Mouse (Mus musculus): ENCODE results near the gene Sap30. TPM values are rescaled to one million over a fixed set of nuclear protein-coding genes. Genes with fewer than 3 reads are reported as not detected.
"Not testable (repeated sequence)": the region's sequence is repeated elsewhere in the genome, so short reads cannot be mapped to it uniquely, and the experiment has no call there.

Gene Sap30
- total and polyA plus RNA-seq, 3 experiments = 8.9 to 13.7 (median 13.3) TPM

DNA sequence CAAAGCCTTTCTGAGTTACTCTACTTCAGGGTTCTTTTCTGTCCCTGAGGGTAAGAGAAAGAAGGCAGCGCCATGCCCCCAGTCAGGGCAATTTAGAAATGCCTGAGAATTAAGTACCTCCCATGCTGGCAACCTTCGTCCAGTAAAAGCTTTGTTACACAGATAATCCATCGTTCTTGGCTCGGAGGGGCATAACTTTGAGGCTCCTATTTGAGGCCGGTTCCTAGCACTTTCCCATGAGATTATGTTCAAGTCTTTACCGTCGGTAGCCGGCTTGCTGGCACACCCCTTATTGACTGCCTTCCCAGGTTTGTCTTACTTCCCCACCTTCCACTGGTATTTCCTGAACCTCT lies 10.8 kb upstream of the Sap30 start:
- no peak for DNase-seq

DNA sequence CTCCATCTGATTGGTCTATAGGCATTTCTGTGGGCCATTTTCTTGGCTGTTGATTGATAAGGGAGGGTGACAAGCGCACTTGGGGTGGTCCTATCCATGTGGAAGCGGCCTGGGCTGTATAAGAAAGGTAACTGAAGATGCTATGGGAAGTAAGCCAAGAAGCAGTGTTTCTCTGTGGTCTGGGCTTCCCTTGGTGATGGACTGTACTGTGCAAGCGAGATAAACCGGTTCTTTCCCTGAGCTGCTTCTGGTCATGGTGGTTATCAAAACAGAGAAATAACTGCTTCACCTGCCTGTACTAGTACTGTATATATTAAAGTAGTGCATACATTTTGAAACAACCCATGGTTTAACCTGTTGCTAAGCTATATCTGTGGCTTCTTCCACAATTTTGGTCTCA lies 4.2 kb upstream of the Sap30 start:
- no peak for DNase-seq

DNA sequence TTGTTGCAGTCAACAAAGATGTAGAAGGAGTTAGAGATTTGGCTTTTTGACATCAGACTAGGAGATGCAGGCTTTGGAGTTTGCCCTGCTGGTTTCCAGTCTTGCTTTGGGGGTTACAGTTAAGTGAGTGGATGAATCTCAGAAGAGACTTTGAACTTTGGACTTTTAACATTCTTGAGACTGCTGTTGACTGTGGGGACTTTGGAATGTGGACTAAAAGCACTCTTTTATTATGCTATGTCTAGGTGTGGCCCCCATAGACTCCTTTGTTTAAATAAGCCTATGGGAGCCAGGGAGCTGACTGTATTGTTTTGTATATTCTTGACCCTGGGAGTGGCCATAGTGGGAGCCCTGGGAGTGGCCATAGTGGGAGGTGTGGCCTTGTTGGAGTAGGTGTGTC lies 2.2 kb upstream of the Sap30 start:
- no peak for DNase-seq

DNA sequence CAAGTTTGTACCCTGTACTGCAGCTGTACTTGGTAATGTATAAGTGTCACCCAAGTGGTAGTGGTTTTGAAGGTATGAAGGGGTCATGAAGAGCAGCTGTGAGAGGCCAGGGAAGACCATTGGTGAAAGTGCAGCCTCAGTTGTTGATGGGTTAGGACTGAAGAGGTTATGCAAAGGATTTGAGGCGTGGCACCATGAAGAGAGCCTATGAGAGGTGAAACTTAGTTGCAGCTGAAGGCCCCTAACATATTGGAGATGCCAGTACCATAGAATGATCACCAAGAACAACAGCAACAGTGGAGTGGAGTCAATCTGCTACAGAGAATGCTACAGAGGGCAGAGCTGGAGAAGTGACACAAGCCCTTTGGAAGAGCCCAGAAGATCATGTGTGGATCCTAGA lies 1.7 kb upstream of the Sap30 start:
- DNase-seq = no peak

DNA sequence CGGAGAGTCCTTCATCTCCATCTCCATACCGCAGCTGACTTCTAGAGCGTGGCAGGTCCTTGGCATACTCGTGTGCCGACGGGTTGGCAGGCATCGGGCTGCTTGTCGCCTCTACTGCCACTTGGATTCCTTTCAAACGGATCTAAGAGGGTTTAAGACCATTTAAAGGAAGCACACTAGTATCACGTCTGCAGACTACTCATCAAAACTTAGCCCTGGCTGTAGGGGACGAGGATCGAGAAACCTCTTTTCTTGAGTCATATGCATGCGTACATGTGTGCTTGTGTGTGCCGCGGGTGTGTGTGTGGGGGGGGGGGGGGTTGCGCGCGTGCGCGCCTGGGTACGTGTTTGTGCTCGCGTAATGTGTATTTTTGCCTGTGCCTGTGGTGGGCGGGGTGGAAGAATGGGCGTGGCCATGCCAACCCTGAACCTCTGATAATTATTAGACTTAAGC lies 679 bp upstream of the Sap30 start:
- DNase-seq = peak; percentile 79

GRCm38 (mm10) chr8:57486491-57487440 lies 894 bp downstream of the Sap30 start:
- DNase-seq = peak; percentile 75

- DNase-seq = no peak
Observed at GRCm38 (mm10) chr8:57480606-57481005, 7.1 kb downstream of the Sap30 start.

DNA sequence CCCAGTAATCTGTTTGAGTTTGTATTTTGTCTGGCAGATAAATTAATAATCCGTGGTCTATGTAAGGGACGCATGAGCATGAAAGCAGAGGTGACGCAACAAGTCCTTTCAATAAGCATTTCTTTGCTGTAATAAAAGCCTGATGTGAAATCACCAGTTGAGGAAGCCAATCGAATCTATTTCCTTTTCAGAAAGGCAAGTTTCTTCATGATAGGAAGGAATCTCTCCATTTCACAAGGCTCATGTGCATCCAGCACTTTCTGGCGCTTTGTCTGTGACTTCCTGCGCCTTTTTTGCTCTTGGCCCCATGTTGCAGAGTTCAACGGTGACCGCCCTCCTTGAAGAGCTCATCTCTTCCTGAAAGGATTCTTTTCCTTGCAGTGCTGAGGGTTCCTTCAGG lies 8.0 kb downstream of the Sap30 start:
- no peak for DNase-seq

GRCm38 (mm10) chr8:57478406-57478805 lies 9.3 kb downstream of the Sap30 start:
- DNase-seq = no peak

DNA sequence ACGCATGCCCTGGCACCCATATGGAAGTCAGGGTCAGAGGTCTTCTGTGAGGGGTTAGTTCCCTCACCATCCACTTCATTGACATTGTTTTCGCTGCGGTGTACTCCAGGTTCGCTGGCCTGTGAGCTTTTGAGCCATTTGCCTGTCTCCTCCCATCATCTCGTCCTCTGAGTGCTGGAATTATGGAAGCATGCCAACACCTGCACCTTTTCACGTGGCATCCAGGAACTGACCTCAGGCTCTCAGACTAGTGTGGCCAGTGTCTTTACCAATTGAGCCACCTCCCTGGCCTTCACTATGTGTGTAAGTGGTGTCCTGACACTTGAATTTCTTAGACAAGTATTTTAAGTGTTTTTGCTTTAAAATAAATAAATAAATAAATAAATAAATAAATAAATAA lies 13.9 kb downstream of the Sap30 start:
- DNase-seq = no peak

DNA sequence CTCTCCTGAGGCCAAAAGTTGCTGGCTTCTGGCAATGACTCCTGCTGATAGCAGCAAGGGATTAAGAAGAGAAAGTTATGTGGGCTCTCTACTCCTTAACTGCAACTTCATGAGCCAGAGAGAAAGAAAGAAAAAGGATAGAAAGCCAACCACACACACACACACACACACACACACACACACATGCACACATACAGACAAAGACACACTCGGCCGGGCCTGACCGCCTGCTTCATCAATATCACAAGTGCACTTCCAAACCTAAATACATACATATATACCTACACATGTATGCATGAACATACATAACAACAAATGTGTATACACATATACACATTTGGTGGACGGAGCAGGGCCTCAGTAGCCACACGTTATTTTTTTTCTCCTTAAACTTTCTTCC lies 16.8 kb downstream of the Sap30 start:
- no peak for DNase-seq

GRCm38 (mm10) chr8:57468624-57469023 lies 19.0 kb downstream of the Sap30 start:
- DNase-seq = peak; percentile 87

GRCm38 (mm10) chr8:57463757-57464156 lies 23.9 kb downstream of the Sap30 start:
- DNase-seq = no peak

DNA sequence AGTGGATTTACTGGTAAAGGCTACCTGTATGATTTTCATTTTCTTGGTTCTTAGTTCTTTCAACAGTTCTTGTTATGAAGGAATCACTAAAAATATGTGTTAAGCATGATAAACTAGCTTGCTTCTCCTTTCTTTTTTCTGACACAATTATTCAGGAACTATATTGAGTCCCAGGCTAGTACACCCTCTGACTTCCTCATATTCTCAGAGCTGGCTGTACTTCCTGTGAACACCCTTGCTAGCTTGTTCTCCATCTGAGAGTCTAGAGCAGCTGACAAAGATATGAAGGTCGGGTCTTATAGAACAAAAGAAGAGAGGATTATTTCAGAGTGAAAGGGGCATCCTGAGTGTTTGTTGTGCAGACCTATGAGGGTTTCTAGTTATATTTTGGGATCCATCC lies 24.8 kb downstream of the Sap30 start:
- DNase-seq = no peak

DNA sequence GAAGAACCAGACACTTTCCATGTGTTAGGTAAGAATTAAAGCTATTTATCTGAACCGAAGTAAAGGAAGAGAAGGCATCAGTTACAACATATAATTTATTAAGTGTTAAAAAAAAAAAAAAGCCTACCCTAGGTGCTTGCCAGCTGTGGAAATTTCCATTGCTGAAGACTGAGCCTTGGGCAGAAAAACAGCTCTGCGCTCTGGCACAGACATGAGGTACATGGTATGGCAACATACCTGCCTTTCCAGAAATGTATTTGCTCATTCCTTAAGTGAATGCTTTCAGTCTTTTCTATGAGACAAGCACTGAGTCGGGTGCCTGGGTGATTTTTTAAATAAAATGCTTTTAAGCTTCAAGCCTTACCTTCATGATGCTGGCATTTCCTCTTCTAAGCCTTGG lies 29.7 kb downstream of the Sap30 start:
- peak; percentile 36 for DNase-seq

DNA sequence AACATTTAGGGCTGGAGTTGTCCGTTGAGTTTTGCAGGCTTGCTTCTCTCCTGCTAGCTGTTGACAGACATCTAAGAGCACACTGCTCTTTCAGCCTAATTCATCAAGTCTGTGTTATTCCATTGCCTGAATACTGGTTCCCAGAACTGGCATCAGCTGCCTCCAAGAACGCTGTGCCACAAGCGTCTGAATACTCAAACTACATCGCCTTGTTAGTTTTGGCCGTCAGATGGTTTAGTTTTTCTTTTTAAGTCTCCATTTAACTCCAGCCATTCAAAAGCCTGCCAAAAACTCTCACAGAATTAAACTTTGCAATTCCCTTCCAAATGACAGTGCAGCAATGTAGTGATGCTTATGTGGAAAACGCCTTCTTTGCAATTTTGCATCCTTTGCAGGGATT lies 30.5 kb downstream of the Sap30 start:
- DNase-seq = no peak

GRCm38 (mm10) chr8:57455765-57456164 lies 31.9 kb downstream of the Sap30 start, which contains the start of gene Scrg1:
Gene Scrg1, plus strand, starts transcription at chr8:57455923.
- DNase-seq = no peak

DNA sequence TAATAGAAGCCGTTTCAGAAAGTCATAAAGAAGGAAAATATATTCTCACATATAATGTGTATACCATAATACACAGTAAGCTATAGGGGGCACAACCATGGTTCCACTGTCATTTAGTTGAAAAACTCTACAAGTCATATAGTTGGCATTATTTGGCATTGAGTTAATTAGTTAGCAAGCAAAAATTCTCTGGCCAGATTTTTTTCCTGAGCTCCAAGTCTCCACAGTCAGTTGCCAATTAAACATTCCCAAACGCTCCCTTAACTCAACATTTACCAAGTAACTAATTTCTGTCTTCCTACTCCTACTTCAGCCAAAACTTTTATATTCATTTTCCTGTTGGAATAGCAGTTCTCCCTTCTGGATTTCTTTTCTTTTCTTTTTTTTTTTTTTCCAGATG lies 34.3 kb downstream of the Sap30 start:
- no peak for DNase-seq

DNA sequence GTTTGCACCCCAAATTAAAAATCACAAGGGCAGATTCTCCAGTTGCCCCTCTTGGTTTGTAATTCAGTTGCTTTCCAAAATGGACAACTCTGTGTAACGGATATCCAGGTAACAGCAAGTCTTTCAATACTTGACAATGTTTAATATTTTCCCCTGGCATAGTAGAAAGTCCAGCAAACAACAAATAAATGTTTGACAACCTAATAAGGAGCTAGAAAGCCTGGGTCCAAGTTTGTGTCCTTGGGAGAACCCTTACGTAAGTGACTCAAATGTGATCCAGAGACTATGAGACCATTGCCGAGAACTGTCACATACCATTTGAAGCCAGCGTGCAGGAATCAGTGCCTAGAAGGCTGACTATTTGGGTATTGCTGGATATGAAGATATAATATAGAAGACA lies 35.8 kb downstream of the Sap30 start:
- no peak for DNase-seq

GRCm38 (mm10) chr8:57450726-57451125 lies 36.9 kb downstream of the Sap30 start:
- no peak for DNase-seq

- DNase-seq = not testable (repeated sequence)
Observed at GRCm38 (mm10) chr8:57445901-57446300, 41.8 kb downstream of the Sap30 start.

DNA sequence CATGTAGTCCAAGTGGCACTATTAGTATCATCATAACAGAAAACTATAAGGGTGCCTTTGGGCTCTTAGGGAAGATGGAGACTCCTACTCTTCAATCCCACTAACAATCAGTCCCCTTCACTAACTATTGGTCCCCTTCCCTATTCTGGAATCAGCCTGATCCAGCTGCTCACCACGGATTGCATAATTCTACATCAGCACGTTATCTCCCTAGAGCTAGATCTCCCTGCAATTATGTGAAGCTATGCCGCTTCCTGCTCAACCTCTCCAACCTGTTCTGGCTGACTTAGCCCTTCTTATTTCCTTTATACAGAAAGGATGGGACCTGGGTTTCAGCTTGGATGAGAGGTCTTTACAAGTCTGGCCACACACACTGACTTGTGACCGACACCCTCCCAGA lies 44.4 kb downstream of the Sap30 start:
- DNase-seq = no peak

GRCm38 (mm10) chr8:57441556-57441955 lies 46.1 kb downstream of the Sap30 start:
- no peak for DNase-seq

DNA sequence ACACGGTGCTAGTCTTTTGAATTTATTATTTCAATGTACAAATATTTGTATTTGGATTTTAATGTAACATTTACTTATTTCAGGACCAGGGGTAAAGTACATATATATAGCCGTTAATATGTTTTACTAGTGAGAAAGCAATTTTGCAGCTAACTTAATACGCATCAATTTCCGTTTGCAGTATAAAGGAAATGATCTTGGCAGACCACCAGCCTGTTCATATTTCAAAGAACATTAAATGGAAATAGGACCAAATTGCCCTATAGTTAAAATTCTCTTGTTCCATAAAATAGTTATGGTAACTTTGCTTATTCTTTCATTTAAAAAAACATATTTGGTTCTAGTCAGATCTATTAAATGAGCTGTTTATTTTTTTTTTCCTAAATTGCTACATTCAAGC lies 46.5 kb downstream of the Sap30 start:
- no peak for DNase-seq
